Mouse (Mus musculus) embryonic facial prominence, embryonic 11.5 days (tissue): Measurements from ENCODE around the gene Brwd1. TPM values are rescaled to one million over a fixed set of nuclear protein-coding genes. Genes with fewer than 3 reads are reported as not detected.
"Not testable (repeated sequence)": the region's sequence is repeated elsewhere in the genome, so short reads cannot be mapped to it uniquely, and the experiment has no call there.

ENCODE experiments used
- ATAC-seq: fragments of 200-750 bp; cut with Nextera tagmentation; replicated peaks from 2 replicates; pipeline ENCODE4 v1.8.0; 2017; ENCODE audit warnings: low read depth; ENCODE audit not compliant: insufficient number of reproducible peaks, low FRiP score, low TSS enrichment
- DNase-seq: peaks from one replicate; pipeline ENCODE4 v3.0.0-alpha.2; 2015; ENCODE audit warnings: low spot score
- H3K27ac ChIP-seq: fragments of 300-500 bp; sonication (generic); replicated peaks from 2 replicates; pipeline ENCODE4 v1.5.1; 2014; ENCODE audit warnings: mild to moderate bottlenecking, low read depth, low read length, control low read depth
- H3K27me3 ChIP-seq: fragments of 300-500 bp; sonication (generic); 2 replicates; pipeline ENCODE4 v1.6.1; 2014; ENCODE audit warnings: mild to moderate bottlenecking, low read length, moderate library complexity, mixed read lengths; ENCODE audit not compliant: control insufficient read depth, insufficient read depth
- H3K36me3 ChIP-seq: fragments of 300-500 bp; sonication (generic); replicated peaks from 2 replicates; pipeline ENCODE4 v1.6.1; 2014; ENCODE audit warnings: low read depth, mild to moderate bottlenecking, low read length, moderate library complexity, mixed read lengths; ENCODE audit not compliant: control insufficient read depth, insufficient read depth
- H3K4me1 ChIP-seq: fragments of 300-500 bp; sonication (generic); 2 replicates; pipeline ENCODE4 v1.6.1; 2014; ENCODE audit warnings: low read length, mixed read lengths; ENCODE audit not compliant: control insufficient read depth, insufficient read depth
- H3K4me2 ChIP-seq: fragments of 300-500 bp; sonication (generic); 2 replicates; pipeline ENCODE4 v1.6.1; 2014; ENCODE audit warnings: low read depth, mild to moderate bottlenecking, control low read depth, low read length, moderate library complexity
- H3K4me3 ChIP-seq: fragments of 300-500 bp; sonication (generic); 2 replicates; pipeline ENCODE4 v1.5.1; 2014; ENCODE audit warnings: low read depth, low read length, control low read depth
- H3K9ac ChIP-seq: fragments of 300-500 bp; sonication (generic); replicated peaks from 2 replicates; pipeline ENCODE4 v1.6.1; 2014; ENCODE audit warnings: mild to moderate bottlenecking, control low read depth, low read length
- H3K9me3 ChIP-seq: fragments of 300-500 bp; sonication (generic); replicated peaks from 2 replicates; pipeline ENCODE4 v1.6.1; 2016; ENCODE audit warnings: mild to moderate bottlenecking, low read length, inconsistent platforms, mixed read lengths; ENCODE audit not compliant: control insufficient read depth
- WGBS: fragments of 180-500 bp; shearing (Covaris S2); extraction: QIAGEN DNeasy Blood & Tissue Kit; methylation state at CpG from one replicate; pipeline ENCODE4 v1.1.7; 2014; 5-methylcytosine and 5-hydroxymethylcytosine counted together
- polyA plus RNA-seq: library from polyadenylated mRNA; unstranded; fragments of >200 nt; fragmentation: Nextera tagmentation; extraction: Ambion mirVana; gene quantifications from 2 replicates; pipeline ENCODE4 v1.2.1, GENCODE M21; 2014

The Brwd1 gene
- polyA plus RNA-seq, 1 experiment from 2014 or later = 164 TPM

DNA sequence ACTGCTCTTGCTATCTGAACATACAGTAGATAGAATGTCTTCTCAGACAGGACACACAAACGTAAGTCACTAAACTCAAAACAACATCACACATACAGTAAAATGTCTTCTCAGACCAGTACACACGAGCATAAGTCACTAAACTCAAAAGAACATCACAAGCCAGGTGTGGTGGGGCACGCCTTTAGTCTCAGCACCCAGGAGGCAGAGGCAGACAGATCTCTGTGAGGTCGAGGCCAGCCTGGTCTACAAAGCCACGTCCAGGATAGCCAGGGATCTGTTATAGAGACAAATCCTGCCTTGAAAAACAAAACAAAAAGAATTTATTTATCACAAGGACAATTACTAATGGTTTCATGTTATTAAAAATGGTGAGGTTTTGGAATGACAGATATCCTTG is 56.1 kb downstream of the Brwd1 start:
- H3K36me3 ChIP-seq = peaks cover 16% of the 10 kb centered on the region
- ATAC-seq = no peak
- no peaks in the 10 kb centered on the region for H3K9me3 ChIP-seq
- H3K4me3 ChIP-seq = no peak overlapping the region
- DNase-seq = no peak
- 91% methylated on average over 5 of the region's 5 CpGs for WGBS
- H3K4me2 ChIP-seq = no peak overlapping the region
- no peaks in the 10 kb centered on the region for H3K4me1 ChIP-seq
- H3K27ac ChIP-seq = no peak overlapping the region
- H3K27me3 ChIP-seq = no peaks in the 10 kb centered on the region
- H3K9ac ChIP-seq = no peak overlapping the region

DNA sequence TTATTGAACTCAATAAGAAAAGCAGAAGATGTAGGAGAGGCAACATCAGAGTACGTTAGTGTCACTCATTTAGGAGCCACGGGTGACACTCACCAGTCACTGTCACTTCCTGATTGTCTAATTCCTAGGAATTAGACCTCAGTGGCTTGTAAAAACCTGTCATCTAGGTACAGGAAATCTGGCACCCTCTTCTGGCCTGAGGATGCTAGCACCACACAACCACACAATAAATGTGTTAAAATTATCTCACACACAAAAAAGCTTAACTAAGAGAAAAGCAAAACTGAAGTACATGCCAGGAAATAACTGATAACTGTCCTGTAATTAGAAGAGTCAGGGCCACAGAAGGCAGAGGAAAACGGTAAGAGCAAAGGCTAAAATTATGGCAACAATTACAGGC is 57.1 kb downstream of the Brwd1 start:
- Histone ChIP-seq H3K4me2 (no peak overlapping the region), H3K36me3 (peaks cover 16% of the 10 kb centered on the region), H3K9me3 (no peaks in the 10 kb centered on the region), H3K27me3 (no peaks in the 10 kb centered on the region), H3K4me3 (no peak overlapping the region), H3K9ac (no peak overlapping the region), H3K27ac (no peak overlapping the region), H3K4me1 (no peaks in the 10 kb centered on the region)
- no peak for DNase-seq
- no peak for ATAC-seq
- 83% methylated on average over 3 of the region's 3 CpGs for WGBS

DNA sequence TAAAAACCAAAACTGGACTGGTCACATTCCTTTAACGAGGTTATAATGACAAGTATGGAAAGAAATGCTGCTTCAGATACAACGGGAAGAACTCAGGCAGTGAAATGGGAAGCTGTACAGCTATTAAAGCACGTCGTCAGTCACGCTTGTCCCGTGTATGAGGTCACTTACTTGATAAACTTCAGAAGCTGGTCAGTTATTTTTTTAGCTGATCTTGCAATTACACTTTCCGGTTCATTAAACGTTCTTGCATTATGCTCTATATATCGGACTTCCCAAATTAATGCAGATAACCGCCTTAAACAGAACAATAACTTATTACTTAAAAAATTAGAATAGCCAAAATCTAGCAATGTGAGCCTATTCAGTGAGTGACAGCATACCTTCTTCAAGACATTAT is 61.3 kb downstream of the Brwd1 start:
- Histone ChIP-seq H3K9ac (no peak overlapping the region), H3K4me2 (no peak overlapping the region), H3K4me3 (no peak overlapping the region), H3K27ac (no peak overlapping the region), H3K9me3 (no peaks in the 10 kb centered on the region), H3K27me3 (no peaks in the 10 kb centered on the region), H3K36me3 (peaks cover 12% of the 10 kb centered on the region), H3K4me1 (no peaks in the 10 kb centered on the region)
- DNase-seq (no peak), ATAC-seq (no peak)
- 95% methylated on average over 10 of the region's 10 CpGs for WGBS

DNA sequence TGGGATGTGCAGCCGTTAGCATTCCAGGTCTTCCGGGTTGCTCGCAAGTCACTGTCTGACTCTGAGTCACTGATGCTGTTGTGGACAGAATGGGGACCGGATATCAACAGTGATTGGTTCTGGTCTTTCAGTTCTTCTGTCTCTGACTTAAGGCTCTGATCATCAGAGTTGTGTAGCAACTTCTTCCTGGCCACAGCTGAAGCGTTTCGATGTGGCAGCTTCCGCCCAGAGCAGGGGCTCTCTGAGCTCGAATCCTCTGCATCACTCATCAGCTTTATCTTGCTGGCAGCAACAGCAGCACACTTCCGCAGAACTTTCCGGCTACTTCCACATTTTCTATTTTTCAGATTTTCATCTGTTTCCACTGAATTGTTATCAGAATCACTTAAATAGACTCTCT is 73.2 kb downstream of the Brwd1 start:
- H3K27me3 ChIP-seq, H3K4me3 ChIP-seq, H3K36me3 ChIP-seq, H3K27ac ChIP-seq, H3K4me2 ChIP-seq, H3K9ac ChIP-seq, H3K4me1 ChIP-seq, DNase-seq, ATAC-seq, H3K9me3 ChIP-seq: not testable (repeated sequence)
- no CpG with 5 or more reads among the region's 10 CpGs for WGBS

DNA sequence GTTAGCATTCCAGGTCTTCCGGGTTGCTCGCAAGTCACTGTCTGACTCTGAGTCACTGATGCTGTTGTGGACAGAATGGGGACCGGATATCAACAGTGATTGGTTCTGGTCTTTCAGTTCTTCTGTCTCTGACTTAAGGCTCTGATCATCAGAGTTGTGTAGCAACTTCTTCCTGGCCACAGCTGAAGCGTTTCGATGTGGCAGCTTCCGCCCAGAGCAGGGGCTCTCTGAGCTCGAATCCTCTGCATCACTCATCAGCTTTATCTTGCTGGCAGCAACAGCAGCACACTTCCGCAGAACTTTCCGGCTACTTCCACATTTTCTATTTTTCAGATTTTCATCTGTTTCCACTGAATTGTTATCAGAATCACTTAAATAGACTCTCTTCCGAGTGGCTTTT is 78.0 kb downstream of the Brwd1 start:
- DNase-seq, H3K27me3 ChIP-seq, H3K36me3 ChIP-seq, H3K9ac ChIP-seq, ATAC-seq, H3K4me2 ChIP-seq, H3K27ac ChIP-seq, H3K9me3 ChIP-seq, H3K4me1 ChIP-seq, H3K4me3 ChIP-seq: not testable (repeated sequence)
- WGBS = no CpG with 5 or more reads among the region's 10 CpGs

DNA sequence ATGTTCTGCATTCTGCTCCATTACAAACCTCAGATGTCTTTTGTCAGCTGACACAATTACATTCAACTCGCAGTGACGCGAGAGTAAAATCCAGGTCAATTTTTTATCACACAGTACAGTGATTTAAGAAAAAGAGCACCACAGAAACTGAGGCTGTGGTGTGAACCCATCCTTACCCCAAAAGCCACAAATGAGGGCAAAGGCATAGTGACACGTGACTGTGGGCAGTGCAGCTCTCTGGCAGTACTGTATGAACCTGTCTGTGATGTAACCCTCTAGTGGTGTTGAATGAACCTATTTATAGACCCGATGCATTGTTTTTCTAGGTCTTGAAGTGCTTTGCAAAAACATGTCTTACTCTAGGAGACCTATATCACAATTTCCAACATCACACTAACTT is 83.0 kb downstream of the Brwd1 start:
- H3K9ac ChIP-seq = no peak overlapping the region
- no peak for DNase-seq
- H3K4me2 ChIP-seq = no peak overlapping the region
- H3K27me3 ChIP-seq = no peaks in the 10 kb centered on the region
- no peak overlapping the region for H3K4me3 ChIP-seq
- no peak overlapping the region for H3K27ac ChIP-seq
- H3K36me3 ChIP-seq = peaks cover 7% of the 10 kb centered on the region
- no peaks in the 10 kb centered on the region for H3K9me3 ChIP-seq
- no peaks in the 10 kb centered on the region for H3K4me1 ChIP-seq
- 87% methylated on average over 5 of the region's 5 CpGs for WGBS
- ATAC-seq = no peak

DNA sequence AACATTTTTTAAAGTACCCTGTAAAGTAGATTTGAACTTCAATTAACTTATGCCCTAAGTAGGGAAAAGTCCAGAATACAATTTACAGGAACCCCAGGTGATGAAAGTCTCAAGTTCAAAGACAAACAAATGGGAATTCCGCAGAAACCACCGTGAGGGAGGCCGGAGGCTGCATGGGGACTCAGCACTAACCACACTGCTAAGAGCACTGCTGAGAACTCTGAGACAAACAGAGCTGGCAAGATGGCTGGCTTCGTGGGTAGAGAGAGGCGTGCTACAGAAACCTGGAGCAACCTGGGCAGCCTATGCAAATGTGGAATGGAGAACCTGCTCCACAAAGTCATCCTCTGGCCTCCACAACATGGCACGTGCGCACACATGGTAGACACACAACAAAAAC is 86.2 kb downstream of the Brwd1 start:
- no peak overlapping the region for H3K4me3 ChIP-seq
- no peak overlapping the region for H3K9ac ChIP-seq
- no peaks in the 10 kb centered on the region; the same call in 1 of the 2 replicates for H3K36me3 ChIP-seq
- no peaks in the 10 kb centered on the region for H3K27me3 ChIP-seq
- ATAC-seq (no peak), DNase-seq (no peak)
- H3K9me3 ChIP-seq = no peaks in the 10 kb centered on the region
- no peaks in the 10 kb centered on the region for H3K4me1 ChIP-seq
- H3K27ac ChIP-seq = no peak overlapping the region
- H3K4me2 ChIP-seq = no peak overlapping the region
- WGBS = 83% methylated on average over 7 of the region's 7 CpGs

DNA sequence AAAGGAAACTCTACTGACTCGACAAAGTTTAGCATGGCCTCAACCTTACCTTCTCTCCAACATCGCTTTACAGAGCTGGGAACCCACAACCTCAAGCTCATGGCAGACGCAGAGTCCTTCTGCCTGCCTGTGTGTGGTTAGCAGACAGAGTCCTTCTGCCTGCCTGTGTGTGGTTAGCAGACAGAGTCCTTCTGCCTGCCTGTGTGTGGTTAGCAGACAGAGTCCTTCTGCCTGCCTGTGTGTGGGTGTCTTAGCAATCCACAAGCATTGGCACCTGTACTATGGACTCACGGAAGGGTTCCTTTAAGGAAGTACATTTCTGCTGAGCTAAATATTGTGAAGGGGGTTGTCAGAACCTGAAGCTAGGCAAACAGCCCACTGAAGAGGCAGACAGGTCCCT is 87.8 kb downstream of the Brwd1 start:
- not testable (repeated sequence) for H3K4me2 ChIP-seq, H3K4me1 ChIP-seq, H3K4me3 ChIP-seq, H3K9me3 ChIP-seq, H3K9ac ChIP-seq, H3K27me3 ChIP-seq, H3K36me3 ChIP-seq, H3K27ac ChIP-seq, DNase-seq, ATAC-seq
- WGBS = 88% methylated on average over 4 of the region's 4 CpGs
